Mouse (Mus musculus) midbrain, embryonic 14.5 days (tissue): ENCODE measurements around the gene Lrrc75b. TPM values are rescaled to one million over a fixed set of nuclear protein-coding genes. Genes with fewer than 3 reads are reported as not detected.
"Not testable (repeated sequence)": the region's sequence is repeated elsewhere in the genome, so short reads cannot be mapped to it uniquely, and the experiment has no call there.

Source experiments
- ATAC-seq: fragments of 200-750 bp; cut with Nextera tagmentation; 2 replicates; pipeline ENCODE4 v1.8.0; 2017; ENCODE audit warnings: moderate number of reproducible peaks, moderate library complexity; ENCODE audit not compliant: low FRiP score, low TSS enrichment
- DNase-seq: peaks from one replicate; pipeline ENCODE4 v3.0.0-alpha.2; 2015
- H3K27ac ChIP-seq: fragments of 300-500 bp; sonication (generic); replicated peaks from 2 replicates; pipeline ENCODE4 v1.5.1; 2014; ENCODE audit warnings: mild to moderate bottlenecking, low read depth, low read length, moderate library complexity
- H3K27me3 ChIP-seq: fragments of 300-500 bp; sonication (generic); 2 replicates; pipeline ENCODE4 v1.6.1; 2014; ENCODE audit warnings: low read length, control low read depth, mixed read lengths; ENCODE audit not compliant: control insufficient read depth, insufficient read depth
- H3K36me3 ChIP-seq: fragments of 300-500 bp; sonication (generic); 2 replicates; pipeline ENCODE4 v1.6.1; 2014; ENCODE audit warnings: low read length, control low read depth; ENCODE audit not compliant: control insufficient read depth, insufficient read depth
- H3K4me1 ChIP-seq: fragments of 300-500 bp; sonication (generic); 2 replicates; pipeline ENCODE4 v1.6.1; 2014; ENCODE audit warnings: mild to moderate bottlenecking, antibody characterized with exemption, low read length, control low read depth; ENCODE audit not compliant: control insufficient read depth, insufficient read depth
- H3K4me2 ChIP-seq: fragments of 300-500 bp; sonication (generic); 2 replicates; pipeline ENCODE4 v1.6.1; 2014; ENCODE audit warnings: mild to moderate bottlenecking, low read length, moderate library complexity
- H3K4me3 ChIP-seq: fragments of 300-500 bp; sonication (generic); replicated peaks from 2 replicates; pipeline ENCODE4 v1.5.1; 2014; ENCODE audit warnings: low read depth, low read length
- H3K9ac ChIP-seq: fragments of 300-500 bp; sonication (generic); replicated peaks from 2 replicates; pipeline ENCODE4 v1.6.1; 2014; ENCODE audit warnings: mild to moderate bottlenecking, low read length, moderate library complexity
- H3K9me3 ChIP-seq: fragments of 300-500 bp; sonication (generic); 2 replicates; pipeline ENCODE4 v1.6.1; 2016; ENCODE audit warnings: low read length, control low read depth, mixed read lengths; ENCODE audit not compliant: control insufficient read depth
- WGBS: fragments of 180-500 bp; shearing (Covaris S2); extraction: QIAGEN DNeasy Blood & Tissue Kit; methylation state at CpG from one replicate; pipeline ENCODE4 v1.1.7; 2014; 5-methylcytosine and 5-hydroxymethylcytosine counted together
- polyA plus RNA-seq: library from polyadenylated mRNA; unstranded; fragments of >200 nt; fragmentation: Nextera tagmentation; extraction: Ambion mirVana; gene quantifications from 2 replicates; pipeline ENCODE4 v1.2.1, GENCODE M21; 2014

The Lrrc75b gene
- polyA plus RNA-seq, 1 experiment from 2014 or later = 32.9 TPM

- H3K4me3 ChIP-seq = no peak overlapping the region
- no peaks in the 10 kb centered on the region for H3K4me1 ChIP-seq
- no peak overlapping the region for H3K4me2 ChIP-seq
- peaks cover 56% of the 10 kb centered on the region for H3K36me3 ChIP-seq
- no peak overlapping the region for H3K27ac ChIP-seq
- ATAC-seq (no peak), DNase-seq (no peak)
- H3K9ac ChIP-seq = no peak overlapping the region
- H3K27me3 ChIP-seq = no peaks in the 10 kb centered on the region
- WGBS = 94% methylated on average over 7 of the region's 7 CpGs
- no peaks in the 10 kb centered on the region for H3K9me3 ChIP-seq
These were observed 49.7 kb downstream of the Lrrc75b start for GRCm38 (mm10) chr10:75510446-75510845.

DNA sequence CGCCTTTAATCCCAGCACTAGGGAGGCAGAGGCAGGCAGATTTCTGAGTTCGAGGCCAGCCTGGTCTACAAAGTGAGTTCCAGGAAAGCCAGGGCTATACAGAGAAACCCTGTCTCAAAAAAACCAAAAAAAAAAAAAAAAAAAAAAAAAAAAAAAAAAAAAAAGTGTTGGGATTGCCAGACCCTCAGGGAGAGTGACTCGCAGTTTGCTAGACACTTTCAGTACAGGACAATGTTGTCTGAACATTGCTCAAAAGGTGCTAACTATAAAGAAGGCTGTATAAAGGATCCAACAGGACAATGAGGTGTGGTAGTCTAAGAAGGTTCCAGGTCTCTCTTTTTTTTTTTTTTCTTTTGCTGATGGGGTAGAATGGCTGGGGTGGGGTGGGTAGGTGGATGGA is 54.2 kb downstream of the Lrrc75b start:
- not testable (repeated sequence) for DNase-seq, H3K4me3 ChIP-seq, H3K27ac ChIP-seq, H3K9ac ChIP-seq, ATAC-seq, H3K27me3 ChIP-seq, H3K4me2 ChIP-seq, H3K4me1 ChIP-seq, H3K9me3 ChIP-seq
- peaks cover 44% of the 10 kb centered on the region for H3K36me3 ChIP-seq
- 92% methylated on average over 3 of the region's 3 CpGs for WGBS

GRCm38 (mm10) chr10:75505130-75505495 is 55.0 kb downstream of the Lrrc75b start:
- no peak overlapping the region for H3K9ac ChIP-seq
- no peak for DNase-seq
- no peak overlapping the region for H3K4me2 ChIP-seq
- H3K4me1 ChIP-seq = no peaks in the 10 kb centered on the region
- WGBS = 90% methylated on average over 3 of the region's 3 CpGs
- H3K36me3 ChIP-seq = peaks cover 36% of the 10 kb centered on the region
- ATAC-seq = no peak
- no peak overlapping the region for H3K27ac ChIP-seq
- no peak overlapping the region for H3K4me3 ChIP-seq
- no peaks in the 10 kb centered on the region for H3K9me3 ChIP-seq
- H3K27me3 ChIP-seq = no peaks in the 10 kb centered on the region

GRCm38 (mm10) chr10:75504234-75505129 is 55.6 kb downstream of the Lrrc75b start:
- Histone ChIP-seq H3K27ac (no peak overlapping the region), H3K4me2 (no peak overlapping the region), H3K4me3 (no peak overlapping the region), H3K4me1 (no peaks in the 10 kb centered on the region), H3K27me3 (no peaks in the 10 kb centered on the region), H3K9me3 (no peaks in the 10 kb centered on the region), H3K9ac (no peak overlapping the region), H3K36me3 (peaks cover 30% of the 10 kb centered on the region)
- whole genome bisulfite sequencing = 91% methylated on average over 8 of the region's 8 CpGs
- DNase-seq (no peak), ATAC-seq (no peak)

DNA sequence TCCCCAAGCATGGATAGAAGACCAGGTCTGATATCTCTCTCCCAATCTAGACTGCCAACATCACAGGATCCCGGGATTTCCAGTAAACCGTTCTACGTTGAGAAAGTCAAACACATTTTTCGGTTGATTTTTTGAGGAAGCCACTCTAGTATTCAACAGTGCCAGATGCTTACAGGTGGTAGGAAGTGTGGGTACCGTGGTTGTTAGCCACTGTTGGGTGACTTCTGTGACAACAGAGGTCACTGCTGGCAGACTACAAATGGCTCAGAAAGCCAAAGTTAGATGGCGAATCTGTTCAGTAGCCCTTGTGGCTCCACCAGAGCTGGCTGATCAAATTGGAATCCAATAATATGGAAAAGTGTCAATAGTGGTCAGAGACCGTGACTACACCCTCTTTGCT is 56.4 kb downstream of the Lrrc75b start:
- Histone ChIP-seq H3K27me3 (no peaks in the 10 kb centered on the region), H3K4me2 (no peak overlapping the region), H3K4me1 (no peaks in the 10 kb centered on the region), H3K9ac (no peak overlapping the region), H3K4me3 (no peak overlapping the region), H3K27ac (no peak overlapping the region), H3K9me3 (no peaks in the 10 kb centered on the region), H3K36me3 (peaks cover 22% of the 10 kb centered on the region)
- WGBS = 95% methylated on average over 7 of the region's 7 CpGs
- DNase-seq = no peak
- no peak for ATAC-seq

DNA sequence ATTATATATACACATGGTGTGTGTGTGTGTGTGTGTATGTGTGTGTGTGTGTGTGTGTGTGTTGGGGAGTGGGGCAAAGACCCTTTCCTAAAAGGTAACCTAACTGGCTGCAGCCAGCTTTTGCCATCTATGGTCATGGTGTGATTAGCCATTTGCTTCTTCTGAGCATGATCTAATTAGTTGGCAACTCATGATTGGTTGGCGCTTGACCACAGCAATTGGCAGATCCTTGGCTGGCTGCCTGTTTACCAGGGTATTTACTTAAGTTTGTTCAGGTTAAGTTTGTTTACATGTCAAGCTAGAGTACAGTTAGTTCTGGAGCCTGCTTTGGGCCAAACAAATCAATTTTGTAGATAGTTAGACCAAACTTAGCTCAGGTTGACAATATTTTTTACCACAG is 58.5 kb downstream of the Lrrc75b start:
- Histone ChIP-seq H3K9me3 (no peaks in the 10 kb centered on the region), H3K4me1 (no peaks in the 10 kb centered on the region), H3K4me2 (no peak overlapping the region), H3K27ac (no peak overlapping the region), H3K27me3 (no peaks in the 10 kb centered on the region), H3K36me3 (0 out of 2 replicates have a peak, but pooled peaks cover 2% of the 10 kb centered on the region), H3K4me3 (no peak overlapping the region), H3K9ac (no peak overlapping the region)
- WGBS = 95% methylated on average over 1 of the region's 1 CpGs
- no peak for DNase-seq
- ATAC-seq = no peak

GRCm38 (mm10) chr10:75500345-75500744 is 59.8 kb downstream of the Lrrc75b start:
- no peak overlapping the region for H3K4me2 ChIP-seq

More at GRCm38 (mm10) chr10:75500345-75500744, 59.8 kb downstream of the Lrrc75b start:
- ATAC-seq = no peak
- no peak overlapping the region for H3K4me3 ChIP-seq
- no peak overlapping the region for H3K27ac ChIP-seq
- H3K9ac ChIP-seq = no peak overlapping the region
- no peaks in the 10 kb centered on the region for H3K36me3 ChIP-seq
- WGBS = 75% methylated on average over 7 of the region's 7 CpGs
- no peaks in the 10 kb centered on the region for H3K9me3 ChIP-seq
- DNase-seq = no peak
- no peaks in the 10 kb centered on the region for H3K4me1 ChIP-seq
- no peaks in the 10 kb centered on the region for H3K27me3 ChIP-seq
